Mouse (Mus musculus): ENCODE results near the gene Rnf227.
A peak's percentile ranks its signal among the peaks of the same experiment; 100 is the strongest.
"Not testable (repeated sequence)": the region's sequence is repeated elsewhere in the genome, so short reads cannot be mapped to it uniquely, and the experiment has no call there.

Rnf227 gene

DNA sequence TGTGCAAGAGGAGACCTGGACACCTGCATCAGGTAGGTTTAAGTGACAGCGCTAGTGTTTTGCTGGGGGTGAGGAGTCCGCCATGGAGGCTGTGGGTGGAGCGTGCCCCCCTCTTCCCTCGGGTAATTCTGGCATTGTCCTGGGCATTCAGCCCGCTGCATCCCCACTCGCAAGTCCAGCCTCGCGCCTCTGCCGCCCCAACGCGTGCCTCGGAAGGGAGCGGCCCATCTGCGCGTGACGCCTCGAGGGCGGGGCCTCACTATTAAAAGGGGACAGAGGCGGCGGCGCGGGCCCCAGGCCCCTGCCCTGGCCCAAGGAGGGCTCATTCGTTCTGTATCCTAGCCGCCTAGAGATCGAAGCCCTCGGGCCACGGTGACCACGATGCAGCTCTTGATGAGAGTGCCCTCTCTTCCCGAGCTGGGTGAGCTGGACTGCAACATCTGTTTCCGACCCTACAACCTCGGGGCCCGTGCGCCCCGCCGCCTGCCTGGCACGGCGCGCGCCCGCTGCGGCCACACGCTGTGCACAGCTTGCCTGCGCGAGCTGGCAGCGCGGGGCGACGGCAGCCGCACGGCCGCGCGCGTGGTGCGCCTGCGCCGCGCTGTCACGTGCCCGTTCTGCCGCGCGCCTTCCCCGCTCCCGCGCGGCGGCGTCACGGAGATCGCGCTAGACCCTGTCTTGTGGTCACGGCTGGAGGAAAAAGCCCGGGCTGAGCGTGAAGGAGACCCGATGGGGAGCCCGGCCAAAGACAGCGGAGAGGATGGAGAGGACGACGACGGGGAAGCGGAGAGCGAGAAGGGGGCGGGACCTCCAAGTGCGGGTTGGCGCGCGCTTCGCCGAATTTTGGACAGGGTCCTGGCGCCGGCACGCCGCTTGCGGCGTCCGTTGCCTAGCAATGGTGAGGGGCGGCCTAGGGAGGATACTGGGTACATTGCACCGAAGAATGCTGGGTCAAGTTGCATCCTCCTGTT lies at the start of gene Rnf227:
Gene Rnf227 (plus strand): TSS at position 301 of the 971 bp plus-strand sequence.
- peak; percentile 66 for DNase-seq (ENCODE audit: low spot score)

DNA sequence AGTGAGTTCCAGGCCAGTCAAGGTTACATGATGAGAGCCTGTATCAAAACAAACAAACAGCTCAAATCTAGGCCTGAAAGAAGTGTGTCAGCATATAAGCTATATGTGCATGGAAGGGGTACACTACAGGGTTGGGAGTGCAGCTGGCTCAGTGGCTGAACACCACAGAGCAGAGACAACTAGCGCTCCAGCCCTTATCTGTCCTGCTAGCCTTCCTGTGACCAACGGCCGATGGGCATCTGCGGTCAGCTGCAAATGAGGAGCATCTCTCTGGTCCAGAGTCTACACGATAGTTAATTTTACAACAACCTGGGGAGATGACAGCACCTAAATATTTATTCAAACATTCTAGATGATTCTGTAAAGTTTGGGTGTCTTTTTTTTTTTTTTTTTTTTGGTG lies 49.1 kb upstream of the Rnf227 start:
- no peak for DNase-seq (ENCODE audit: low spot score)

DNA sequence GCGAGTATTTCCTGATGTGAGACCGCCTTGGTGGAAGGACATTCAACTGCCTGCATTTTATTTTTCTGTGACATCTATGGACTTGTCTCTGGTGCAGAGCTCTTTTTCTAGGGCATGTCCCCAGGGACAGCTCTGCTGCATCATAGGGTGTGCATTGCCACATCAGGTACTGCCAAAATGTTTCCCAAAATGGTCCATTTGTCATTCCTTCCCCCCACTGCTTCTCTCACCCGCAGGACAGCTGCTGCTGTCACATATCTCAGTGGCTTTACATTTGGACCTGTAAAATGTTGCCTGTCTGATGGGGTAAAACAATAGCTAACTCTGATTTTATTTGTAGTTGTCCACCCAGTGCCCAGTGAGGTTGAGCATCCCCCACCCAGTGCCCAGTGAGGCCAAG lies 45.0 kb upstream of the Rnf227 start:
- DNase-seq (ENCODE audit: low spot score): no peak

DNA sequence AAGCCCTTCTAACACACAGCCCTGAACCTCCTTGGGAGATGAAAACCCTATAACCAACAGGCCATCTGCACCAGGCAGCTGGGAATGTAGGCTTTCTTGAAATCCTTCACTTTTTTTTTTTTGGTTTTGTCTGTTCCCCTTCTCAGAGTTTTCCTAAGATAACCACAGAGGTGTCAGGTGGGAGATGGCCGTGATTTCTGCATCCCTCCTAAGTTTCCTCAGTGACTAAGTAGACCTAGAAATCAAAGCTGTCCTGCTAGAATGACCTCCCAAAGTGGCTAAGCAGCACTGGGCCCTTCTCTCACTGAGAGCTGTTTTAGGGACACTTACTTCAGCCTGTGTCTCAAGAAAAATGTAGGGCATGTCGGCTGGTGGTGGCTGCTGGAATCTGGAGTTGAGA lies 42.5 kb upstream of the Rnf227 start:
- DNase-seq (ENCODE audit: low spot score): no peak

DNA sequence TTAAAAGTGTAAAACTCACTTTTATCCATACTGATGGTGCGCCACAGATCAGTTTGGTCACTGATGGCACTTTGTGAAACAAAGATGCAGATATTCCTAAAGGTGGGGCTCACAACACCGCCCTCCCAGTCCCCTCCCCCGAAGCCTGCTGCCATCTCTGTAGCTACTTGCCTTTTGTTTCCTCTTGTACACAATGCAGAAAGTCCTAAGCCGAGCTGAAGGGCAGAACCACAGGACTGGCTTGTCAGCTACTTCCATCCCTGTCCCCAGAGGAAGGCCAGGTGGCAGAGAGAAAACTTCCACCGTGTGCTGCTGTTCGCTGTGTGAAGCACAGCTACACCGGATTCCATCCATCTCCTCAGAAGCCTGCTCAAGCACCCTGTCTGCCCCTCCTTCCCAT lies 42.0 kb upstream of the Rnf227 start:
- DNase-seq (ENCODE audit: low spot score): no peak

DNA sequence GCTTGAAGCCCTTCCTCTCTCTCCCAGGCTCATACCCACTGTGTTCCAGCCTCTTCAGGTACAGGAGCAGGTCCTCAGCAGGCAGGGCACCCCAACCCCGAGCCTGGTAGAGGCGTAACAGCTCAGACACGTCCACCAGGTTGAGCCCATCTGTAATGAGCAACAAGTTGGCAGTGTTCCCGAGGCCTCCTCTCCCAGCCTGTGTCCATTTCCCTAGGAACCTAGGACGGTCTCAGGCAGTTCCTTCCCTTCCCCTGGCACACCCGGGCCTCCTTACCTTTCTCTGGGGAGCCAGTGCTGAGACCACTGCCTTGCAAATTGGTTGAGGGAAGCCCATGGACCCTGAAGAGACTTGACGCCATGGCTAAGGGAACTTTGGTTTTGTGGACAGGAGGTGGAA lies 37.4 kb upstream of the Rnf227 start:
- no peak for DNase-seq (ENCODE audit: low spot score)

DNA sequence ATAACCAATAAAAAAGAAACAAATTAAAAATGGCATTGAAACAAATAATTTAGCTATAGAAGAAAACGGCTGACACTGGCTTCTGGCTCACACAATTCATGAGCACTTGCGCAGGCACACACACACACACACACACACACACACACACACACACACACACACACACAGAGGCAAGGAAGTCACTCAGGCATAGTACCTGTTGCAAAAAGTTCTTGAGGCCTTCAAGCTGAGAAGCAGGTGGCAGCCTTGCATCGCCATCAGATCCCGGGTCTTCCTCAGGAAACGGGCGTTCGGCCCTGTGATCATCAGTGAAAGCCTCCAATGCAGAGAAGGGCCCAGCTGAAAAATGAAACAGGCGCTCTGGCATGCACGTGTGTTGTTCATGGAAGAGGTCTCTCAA lies 35.0 kb upstream of the Rnf227 start:
- no peak for DNase-seq (ENCODE audit: low spot score)

DNA sequence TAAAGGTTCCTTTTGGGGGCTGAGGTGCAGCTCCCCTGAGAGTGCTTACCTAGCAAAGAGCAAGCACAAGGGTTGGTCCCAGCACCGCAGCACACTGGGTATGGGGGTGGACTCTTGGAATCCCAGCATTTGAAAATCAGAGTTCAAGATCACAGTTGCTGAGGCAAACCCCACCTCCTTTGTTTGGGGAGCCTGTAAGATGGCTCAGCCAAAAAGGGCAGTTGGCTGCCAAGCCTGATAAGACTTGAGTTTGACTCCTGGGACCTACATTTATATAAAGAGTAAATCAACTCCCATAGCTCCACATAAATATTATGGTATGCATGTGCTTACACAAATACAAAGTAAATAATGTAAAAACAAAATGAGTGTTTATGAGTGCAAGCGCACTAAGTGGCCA lies 34.2 kb upstream of the Rnf227 start:
- no peak for DNase-seq (ENCODE audit: low spot score)

DNA sequence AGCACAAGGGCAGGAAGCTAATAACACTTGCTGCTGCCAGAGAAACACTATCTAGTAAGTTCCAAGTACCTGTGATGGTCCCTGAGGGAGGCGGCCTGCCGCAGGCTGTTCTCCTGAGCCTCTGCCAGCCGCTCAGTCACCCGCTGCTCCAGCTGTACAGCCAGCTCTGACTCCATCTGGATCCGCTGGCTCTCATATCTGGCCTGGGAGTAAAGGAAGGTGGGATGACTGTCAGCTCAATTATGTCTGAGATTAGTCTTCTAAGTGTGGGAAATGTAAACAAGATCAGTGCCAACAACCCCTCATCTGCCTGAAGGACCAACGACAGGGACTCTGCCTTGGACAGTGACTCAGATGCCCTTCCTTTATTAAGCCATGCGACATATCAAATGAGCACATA lies 29.0 kb upstream of the Rnf227 start:
- DNase-seq (ENCODE audit: low spot score): no peak

DNA sequence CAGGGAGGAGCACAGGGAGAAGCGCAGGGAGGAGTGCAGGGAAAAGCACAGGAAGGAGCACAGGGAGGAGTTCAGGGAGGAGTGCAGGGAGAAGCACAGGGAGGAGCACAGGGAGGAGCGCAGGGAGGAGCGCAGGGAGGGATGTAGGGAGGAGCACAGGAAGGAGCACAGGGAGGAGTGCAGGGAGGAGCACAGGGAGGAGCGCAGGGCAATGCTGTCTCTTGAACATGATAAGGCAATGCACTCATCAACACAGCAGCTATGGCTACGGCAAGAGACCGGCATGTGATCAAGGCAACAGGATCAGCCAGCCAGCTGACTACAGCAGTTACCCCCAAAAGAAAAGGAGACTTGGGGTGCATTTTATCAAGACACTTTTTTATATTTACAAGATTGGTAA lies 23.9 kb upstream of the Rnf227 start:
- DNase-seq (ENCODE audit: low spot score): no peak

DNA sequence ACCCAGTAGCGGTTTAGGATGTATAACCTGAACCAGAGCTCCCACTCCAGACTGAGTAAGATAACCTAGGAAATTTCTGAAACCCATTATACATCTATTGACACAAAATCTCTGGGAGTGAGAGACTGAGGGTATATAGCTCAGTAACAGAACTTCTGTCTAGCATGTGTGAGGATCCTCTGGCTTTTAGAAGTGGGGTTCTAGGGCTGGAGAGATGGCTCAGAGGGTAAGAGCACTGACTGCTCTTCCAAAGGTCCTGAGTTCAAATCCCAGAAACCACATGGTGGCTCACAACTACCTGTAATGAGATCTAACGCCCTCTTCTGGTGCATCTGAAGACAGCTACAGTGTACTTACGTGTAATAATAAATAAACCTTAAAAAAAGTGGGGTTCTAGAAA lies 22.3 kb upstream of the Rnf227 start:
- DNase-seq (ENCODE audit: low spot score): not testable (repeated sequence)

DNA sequence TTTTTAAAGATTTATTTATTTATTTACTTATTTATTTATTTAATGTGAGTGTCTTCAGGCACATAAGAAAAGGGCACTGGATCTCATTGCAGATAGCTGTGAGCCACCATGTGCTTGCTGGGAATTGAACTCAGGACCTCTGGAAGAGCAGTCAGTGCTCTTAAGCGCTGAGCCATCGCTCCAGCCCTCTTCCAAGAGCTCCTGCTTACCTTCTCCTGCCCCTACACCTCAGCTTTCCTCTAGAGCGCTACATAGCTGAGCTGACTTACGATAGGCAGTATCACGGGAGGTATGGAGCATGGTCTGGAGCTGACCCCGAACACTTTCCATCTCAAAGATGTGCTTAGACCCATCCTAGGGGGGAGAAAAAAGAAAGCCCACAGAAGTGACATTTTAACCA lies 18.7 kb upstream of the Rnf227 start:
- no peak for DNase-seq (ENCODE audit: low spot score)

DNA sequence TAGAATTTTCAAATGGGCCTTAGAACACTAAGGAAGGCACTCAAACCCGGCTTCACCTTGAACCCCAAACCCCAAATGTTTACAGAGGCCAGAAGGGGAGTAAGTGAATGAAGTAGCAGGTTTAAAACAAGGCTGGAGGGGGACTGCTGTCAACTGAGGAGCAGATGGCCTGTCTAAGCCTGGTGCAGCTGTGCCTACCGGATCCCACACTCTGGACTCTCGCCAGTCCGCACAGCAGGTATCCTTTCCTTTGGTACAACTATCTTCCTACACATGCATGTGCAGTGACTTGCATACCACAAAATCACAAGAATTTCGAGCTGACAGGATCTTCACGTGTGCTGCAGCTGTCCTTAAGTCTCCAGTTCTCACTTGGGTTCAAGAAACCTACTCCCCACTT lies 18.3 kb upstream of the Rnf227 start:
- no peak for DNase-seq (ENCODE audit: low spot score)

DNA sequence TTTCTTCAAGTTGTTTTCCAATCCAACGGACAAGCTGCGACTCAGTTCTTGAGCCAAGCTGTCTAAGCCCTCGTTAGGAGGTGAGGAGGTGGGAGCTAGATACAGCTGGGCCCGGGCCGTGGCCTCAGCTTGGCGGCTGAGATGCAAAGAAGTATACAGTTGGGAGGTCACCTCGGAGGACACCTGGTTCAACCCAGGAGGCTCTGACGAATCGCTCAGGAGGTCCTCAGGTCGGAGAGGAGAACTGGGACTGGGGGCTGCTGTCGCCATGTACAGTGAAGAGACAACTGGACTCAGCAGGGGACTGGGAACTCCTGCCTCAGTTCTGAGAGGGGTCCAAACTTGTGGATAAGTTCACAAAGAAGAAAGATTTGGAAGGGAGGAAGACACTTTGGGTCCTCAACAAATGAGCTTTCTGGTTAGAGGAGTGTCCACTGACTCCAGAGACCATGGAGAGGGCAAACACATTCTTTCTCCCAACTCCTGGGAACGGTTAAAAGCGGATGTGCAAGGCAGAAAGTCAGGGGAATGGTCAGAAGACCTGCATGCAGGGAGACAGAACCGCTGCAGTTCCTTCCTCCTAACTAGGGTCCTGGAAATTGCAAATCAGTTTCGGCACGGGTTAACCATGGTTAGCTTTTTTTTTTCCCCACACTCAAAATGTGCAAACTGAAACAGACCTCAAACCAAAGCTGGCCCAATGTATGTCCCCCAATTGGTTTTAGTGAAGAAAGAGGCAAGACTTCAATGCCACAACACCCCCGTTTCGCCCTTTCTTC lies 17.4 kb upstream of the Rnf227 start:
- DNase-seq (ENCODE audit: low spot score): no peak

DNA sequence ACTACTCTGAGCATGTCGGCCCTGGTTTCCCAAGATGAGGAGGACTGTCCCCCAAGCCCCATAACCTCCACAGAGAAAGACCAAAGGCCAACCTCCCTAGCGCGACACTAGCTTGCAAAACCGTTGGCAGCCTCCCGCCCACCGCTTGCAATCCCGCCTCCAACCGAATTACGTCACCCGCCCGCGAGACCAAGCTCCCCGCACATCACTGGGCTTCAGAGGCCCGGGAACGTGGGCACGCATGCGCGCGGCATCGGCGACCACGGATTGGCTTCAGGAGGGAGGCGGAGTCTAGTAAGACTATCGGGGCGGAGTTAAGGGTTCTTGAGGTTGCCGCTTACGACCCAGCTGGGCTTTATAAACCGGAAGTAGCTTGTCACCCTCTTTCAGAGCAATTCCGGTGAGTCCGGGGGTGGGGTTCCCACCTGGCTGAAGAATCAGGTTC lies 16.6 kb upstream of the Rnf227 start, which contains the start of the genes Cntrob and Trappc1:
Gene Cntrob (minus strand): TSS at position 109 of the 445 bp plus-strand sequence.
Gene Trappc1 (plus strand): TSS at position 314 of the 445 bp plus-strand sequence.
- peak; percentile 98 for DNase-seq (ENCODE audit: low spot score)

DNA sequence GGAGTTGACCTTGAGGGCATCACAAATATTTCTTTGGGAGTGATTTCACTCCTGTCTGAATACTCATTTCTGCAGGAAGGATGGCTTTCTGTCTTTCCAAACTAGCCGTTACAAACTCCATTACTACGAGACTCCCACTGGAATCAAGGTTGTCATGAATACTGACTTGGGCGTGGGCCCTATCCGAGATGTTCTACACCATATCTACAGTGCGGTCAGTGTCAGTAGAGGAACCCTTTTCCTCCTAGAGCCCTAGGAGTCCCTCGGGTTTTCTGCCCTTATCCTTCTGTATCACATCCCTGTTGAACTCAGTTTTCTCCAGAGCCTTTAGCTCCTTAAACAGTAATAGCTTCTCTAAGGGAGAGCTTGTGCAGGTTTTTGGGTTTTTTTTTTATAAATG lies 15.5 kb upstream of the Rnf227 start:
- DNase-seq (ENCODE audit: low spot score): no peak

DNA sequence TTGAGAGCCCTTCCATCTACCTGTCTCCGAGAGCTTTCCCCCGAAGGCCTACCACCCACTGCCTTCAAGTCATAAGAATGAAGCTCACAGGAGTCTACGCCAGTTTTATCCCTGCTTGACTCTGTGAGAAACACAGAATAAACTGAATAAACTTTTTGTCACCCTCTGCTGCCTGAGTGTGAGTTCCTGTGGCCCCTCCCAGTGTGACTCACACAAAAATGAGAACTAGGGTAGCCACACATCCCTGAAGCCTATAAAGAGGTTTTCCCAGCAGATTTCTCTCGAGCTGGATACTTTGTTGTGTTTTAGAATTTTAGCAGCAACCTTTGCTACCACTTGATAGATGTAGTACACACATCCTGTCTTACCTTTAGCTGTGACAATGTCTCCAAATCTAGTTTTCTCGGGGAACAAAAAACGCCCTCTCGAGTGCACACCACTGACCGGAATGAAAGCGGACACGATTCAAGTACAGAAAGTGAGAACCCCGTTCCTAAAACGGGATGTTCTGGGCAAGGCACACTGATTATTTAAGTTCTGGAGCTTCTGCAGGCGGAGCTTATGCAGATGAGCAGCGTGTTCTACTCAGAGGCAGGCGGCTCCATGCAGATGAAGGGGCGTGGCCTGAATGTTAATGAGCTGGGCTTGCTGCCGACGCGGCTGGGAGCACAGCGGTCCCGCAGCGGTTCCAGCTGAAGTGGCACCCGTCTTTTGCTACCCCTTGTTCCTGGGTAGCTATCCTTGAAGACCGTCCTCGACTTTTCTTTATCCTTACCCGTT lies 14.4 kb upstream of the Rnf227 start, which contains the start of gene Kcnab3:
Gene Kcnab3 (plus strand): TSS at position 631 of the 780 bp plus-strand sequence.
- peak; percentile 70 for DNase-seq (ENCODE audit: low spot score)

DNA sequence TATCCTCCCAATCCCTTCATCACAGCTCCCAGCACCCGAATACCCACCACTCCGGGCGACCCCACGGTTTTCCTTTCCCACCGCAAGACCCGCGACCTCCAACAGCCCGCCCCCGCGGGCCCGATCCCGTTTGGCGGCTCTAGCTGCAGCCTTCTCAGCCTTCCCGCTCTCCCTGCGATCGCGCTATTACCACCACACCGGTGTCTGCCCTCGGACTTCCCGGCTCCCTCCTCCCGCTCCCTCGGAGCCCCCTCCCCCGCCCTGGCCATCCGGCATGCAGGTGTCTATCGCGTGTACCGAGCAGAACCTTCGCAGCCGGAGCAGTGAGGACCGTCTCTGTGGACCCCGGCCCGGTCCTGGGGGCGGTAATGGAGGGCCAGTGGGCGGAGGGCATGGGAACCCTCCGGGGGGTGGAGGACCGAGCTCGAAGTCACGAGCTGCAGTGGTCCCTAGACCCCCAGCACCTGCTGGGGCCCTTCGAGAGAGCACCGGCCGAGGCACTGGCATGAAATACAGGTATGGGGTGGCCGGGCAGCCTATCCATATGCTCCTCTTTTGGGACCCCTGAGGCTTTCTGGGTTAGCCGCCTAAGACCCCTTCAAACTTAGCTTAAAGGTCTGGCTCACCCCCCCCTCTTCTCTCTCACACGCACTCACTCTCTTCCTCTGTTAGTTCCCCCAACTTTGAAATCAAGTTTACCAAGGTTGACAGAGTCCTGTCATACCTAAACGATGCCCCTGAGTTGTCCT lies 13.7 kb upstream of the Rnf227 start:
- DNase-seq (ENCODE audit: low spot score): no peak

DNA sequence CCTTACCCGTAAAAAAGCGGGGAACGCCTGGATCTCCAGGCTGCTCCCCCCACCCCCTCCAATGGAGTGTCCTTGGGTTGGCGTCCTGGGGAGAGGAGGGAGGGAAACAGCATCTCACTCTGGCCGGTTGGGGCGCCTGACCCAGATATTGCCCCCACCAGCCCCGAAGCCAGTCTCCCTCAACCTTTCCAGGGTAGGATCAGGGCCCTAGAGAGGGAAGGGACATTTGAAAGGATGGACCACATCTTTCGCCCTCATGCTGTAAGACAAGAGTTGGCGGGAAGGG lies 13.2 kb upstream of the Rnf227 start:
- DNase-seq (ENCODE audit: low spot score): no peak

DNA sequence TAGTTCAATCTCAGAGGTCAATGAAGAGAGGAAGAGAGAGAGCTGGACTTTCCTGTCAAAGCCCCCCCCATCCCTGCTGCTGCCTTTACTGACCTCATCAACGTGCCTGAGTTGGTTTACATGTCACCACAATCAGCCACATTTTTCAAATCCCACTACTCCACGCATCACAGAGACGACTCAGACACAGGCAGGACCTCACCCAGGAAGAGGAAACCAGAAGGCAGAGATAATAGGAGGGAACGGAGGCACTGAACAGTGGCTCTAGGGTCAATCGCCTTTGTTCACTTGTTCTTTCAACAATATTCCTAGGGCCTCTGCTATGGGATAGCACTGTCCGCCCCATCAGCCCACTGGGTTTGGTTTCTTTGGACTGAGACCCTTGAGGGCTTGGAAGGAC lies 12.6 kb upstream of the Rnf227 start:
- DNase-seq (ENCODE audit: low spot score): no peak

DNA sequence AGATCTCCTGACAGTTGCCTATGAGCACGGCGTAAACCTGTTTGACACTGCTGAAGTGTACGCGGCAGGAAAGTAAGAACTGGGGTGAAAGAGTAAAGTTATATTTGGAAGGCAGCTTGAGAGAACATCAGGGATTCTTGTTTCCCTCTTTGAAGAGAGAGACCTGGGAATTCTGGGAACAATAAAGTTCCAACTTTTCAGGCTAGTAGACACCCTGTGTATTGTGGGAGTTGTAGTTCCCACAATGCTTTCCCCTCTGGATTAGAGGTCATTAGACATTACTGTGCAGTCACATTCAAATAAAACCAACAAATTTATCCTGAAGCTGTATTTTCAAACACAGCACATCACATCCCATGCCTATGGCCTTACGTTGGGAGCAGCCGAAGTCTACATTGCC lies 11.7 kb upstream of the Rnf227 start:
- no peak for DNase-seq (ENCODE audit: low spot score)

DNA sequence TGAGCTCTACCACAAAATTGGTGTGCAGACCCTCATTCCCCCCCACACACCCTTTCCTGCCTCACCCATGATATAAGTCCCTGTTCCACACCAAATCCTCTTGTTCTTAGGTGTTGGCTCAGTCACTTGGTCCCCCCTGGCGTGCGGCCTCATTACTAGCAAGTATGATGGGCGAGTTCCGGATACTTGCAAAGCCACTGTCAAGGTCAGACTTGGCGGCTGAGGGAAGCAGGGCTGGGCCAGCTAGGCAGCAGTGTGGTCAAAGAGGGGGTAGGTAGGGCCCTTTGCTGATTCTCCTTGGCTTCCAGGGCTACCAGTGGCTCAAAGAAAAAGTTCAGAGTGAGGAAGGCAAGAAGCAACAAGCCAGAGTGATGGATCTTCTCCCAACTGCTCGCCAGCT lies 9.1 kb upstream of the Rnf227 start:
- no peak for DNase-seq (ENCODE audit: low spot score)
